In genomic region chr9:59407271-59407670, GRCm38 (mm10) we compare ENCODE assay signal across 23 mouse cellular contexts. TPM values are rescaled to one million over a fixed set of nuclear protein-coding genes. Genes with fewer than 3 reads are reported as not detected.
A peak's percentile ranks its signal among the peaks of the same experiment; 100 is the strongest.
DNase-seq lines count a peak whose midpoint lies in the region; ATAC-seq and TF ChIP-seq lines count a peak whose summit lies in the region.
"Had no signal": no experiment of that assay in that cellular context is flagged by ENCODE, and none has a peak within 500 bp of the region (broad histone marks: within the 10 kb centered on the region; RNA-seq: fewer than 3 reads in every experiment).

No protein-coding gene starts in this region.

- TF ChIP-seq RAD21 in CH12.LX (IDR thresholded peaks at IDR 0.05; ENCODE audit: low read depth, low read length): no peak

- H3K79me2 ChIP-seq in CH12.LX (replicated peaks; ENCODE audit: control insufficient read depth, extremely low read depth, insufficient read depth, poor library complexity, severe bottlenecking): peaks cover 1% of the 10 kb centered on the region; the same call in 1 of the 2 replicates

- no peak overlapping the region for H3K9ac ChIP-seq in CH12.LX (ENCODE audit: insufficient read depth, low read depth)
- H3K9ac ChIP-seq: embryonic facial prominence, embryonic 12.5 days; forebrain, embryonic 13.5 days; forebrain, embryonic 15.5 days; forebrain, postnatal 0 days had no signal

- WGBS in spleen, adult 2 months: 54% methylated on average over 1 of the region's 1 CpGs

- intact Hi-C loops in gastrocnemius, adult 2 months (cut with DNase I): no loop called here

- peak; percentile 46; the same call in 1 of the 2 replicates for ATAC-seq in neutrophil, adult 5-6 weeks (ENCODE audit: extremely low read depth, insufficient number of reproducible peaks, low FRiP score, poor library complexity, severe bottlenecking)
- ATAC-seq: activated CD4-positive, CD25-positive, alpha-beta regulatory T cell, adult 4 months; CD4-positive, CD25-positive, alpha-beta regulatory T cell, adult 4 months; forebrain, embryonic 13.5 days; forebrain, embryonic 15.5 days; forebrain, postnatal 0 days; Patski had no signal

- no peak overlapping the region for H3K4me3 ChIP-seq in spleen, adult 2 months (ENCODE audit: extremely low read depth, insufficient read depth, insufficient read length)
- H3K4me3 ChIP-seq in CH12.LX (replicated peaks in 1 of 3; ENCODE audit: low read depth in 2 of 3, low read length in 2 of 3, poor library complexity in 1 of 3): no peak overlapping the region
- no peak overlapping the region for H3K4me3 ChIP-seq in gastrocnemius, adult 2 months
- H3K4me3 ChIP-seq: embryonic facial prominence, embryonic 10.5 days; embryonic facial prominence, embryonic 12.5 days; forebrain, embryonic 13.5 days; forebrain, embryonic 15.5 days had no signal

- H3K27me3 ChIP-seq in spleen, adult 2 months (ENCODE audit: control insufficient read depth, insufficient read depth, low read length): no peaks in the 10 kb centered on the region
- H3K27me3 ChIP-seq in CH12.LX (replicated peaks): no peaks in the 10 kb centered on the region
- H3K27me3 ChIP-seq: embryonic facial prominence, embryonic 12.5 days; forebrain, embryonic 13.5 days; forebrain, embryonic 15.5 days; Patski had no signal

- dilution Hi-C loops in CH12.LX (cut with MboI; ENCODE audit: extremely low pct_ligation_motif_present, extremely low pct_unique_long_range_greater_than_20kb, low sequenced_read_pairs): no loop called here

- H3K4me2 ChIP-seq in CH12.LX (ENCODE audit: insufficient read depth, low read depth, poor library complexity, severe bottlenecking): no peak overlapping the region
- H3K4me2 ChIP-seq: embryonic facial prominence, embryonic 12.5 days; forebrain, embryonic 13.5 days; forebrain, embryonic 15.5 days had no signal

- in situ Hi-C loops in CH12.LX (cut with MboI; ENCODE audit: low pct_ligation_motif_present, low pct_unique_long_range_greater_than_20kb, low sequenced_read_pairs): no loop called here

- H3K36me3 ChIP-seq in spleen, adult 2 months (ENCODE audit: control insufficient read depth, insufficient read depth, low read length): peaks cover 20% of the 10 kb centered on the region
- peaks cover 32 to 74% of the 10 kb centered on the region in 2 experiments for H3K36me3 ChIP-seq in CH12.LX (replicated peaks in 1 of 2; ENCODE audit: control insufficient read depth in 1 of 2, insufficient read depth in 1 of 2, low read length in 1 of 2)

- TF ChIP-seq CTCF in spleen, adult 2 months (IDR thresholded peaks at IDR 0.05; ENCODE audit: extremely low read depth, insufficient read depth, insufficient read length, insufficient replicate concordance): no peak
- no peak for TF ChIP-seq CTCF in CH12.LX (conservative IDR thresholded peaks at IDR 0.05 in 1 of 2, IDR thresholded peaks at IDR 0.05 in 1 of 2; ENCODE audit: low read depth in 2 of 2, low read length in 2 of 2)
- TF ChIP-seq CTCF in gastrocnemius, adult 2 months (IDR thresholded peaks at IDR 0.05): no peak

- H3K9me3 ChIP-seq in CH12.LX (replicated peaks; ENCODE audit: low read length): no peaks in the 10 kb centered on the region
- H3K9me3 ChIP-seq: embryonic facial prominence, embryonic 10.5 days; embryonic facial prominence, embryonic 12.5 days; forebrain, embryonic 13.5 days; forebrain, embryonic 15.5 days had no signal

- TF ChIP-seq EP300 in CH12.LX (IDR thresholded peaks at IDR 0.05; ENCODE audit: low read length): no peak

- H3K27ac ChIP-seq in spleen, adult 2 months (ENCODE audit: insufficient read depth, low read length): no peak overlapping the region
- H3K27ac ChIP-seq in CH12.LX (ENCODE audit: insufficient read depth, low read depth): no peak overlapping the region
- no peak overlapping the region for H3K27ac ChIP-seq in gastrocnemius, adult 2 months
- H3K27ac ChIP-seq: embryonic facial prominence, embryonic 10.5 days; embryonic facial prominence, embryonic 12.5 days; forebrain, embryonic 13.5 days; forebrain, embryonic 15.5 days had no signal

- H3K4me1 ChIP-seq in spleen, adult 2 months (ENCODE audit: control insufficient read depth, insufficient read depth, insufficient read length): no peaks in the 10 kb centered on the region
- peaks cover 0 to 8% of the 10 kb centered on the region in 2 experiments; a peak in 2 of 4 replicates for H3K4me1 ChIP-seq in CH12.LX (ENCODE audit: control insufficient read depth in 1 of 2, insufficient read depth in 2 of 2)
- H3K4me1 ChIP-seq: embryonic facial prominence, embryonic 10.5 days; embryonic facial prominence, embryonic 12.5 days; forebrain, embryonic 13.5 days; forebrain, embryonic 15.5 days had no signal

- TF ChIP-seq POLR2A in spleen, adult 2 months (IDR thresholded peaks at IDR 0.05; ENCODE audit: low read depth, low read length): no peak
- no peak for TF ChIP-seq POLR2A in CH12.LX (IDR thresholded peaks at IDR 0.05; ENCODE audit: low read depth, low read length)

- peak; percentile 10 to 15 for DNase-seq in spleen, adult 2 months (ENCODE audit: low read depth in 1 of 2, low spot score in 2 of 2)
- DNase-seq in spleen, adult 12 weeks (ENCODE audit: low spot score): no peak
- peak; percentile 66 for DNase-seq in A20 (ENCODE audit: low read depth, low spot score)
- peak; percentile 45 for DNase-seq in CH12.LX (ENCODE audit: extremely low read depth)
- DNase-seq in adrenal gland, postnatal 36 days: no peak
- DNase-seq in gastrocnemius, adult 2 months: no peak
- no peak for DNase-seq in embryo, embryonic 10.5 days (ENCODE audit: low spot score)
- DNase-seq: adrenal gland, adult 8-10 months; adrenal gland, postnatal 14 days; cerebellum, adult 11-12 months; cerebellum, adult 8-10 months; cerebellum, adult 9-11 months; cerebellum, postnatal 14 days; cerebellum, postnatal 36 days; forebrain, postnatal 0 days had no signal

TF ChIP-seq in CH12.LX, 34 proteins besides CTCF, POLR2A, EP300 and RAD21:
- TF ChIP-seq USF1 (IDR thresholded peaks at IDR 0.05; ENCODE audit: low read depth, low read length): no peak

RNA-seq across cellular contexts. Expression of gene Bbs4, which starts 54.0 kb away (rescaled TPM):
- polyA plus RNA-seq in spleen, adult 2 months (2012; rRNA removed): 0.99 and 1.2 TPM in 2 replicates
- total RNA-seq in CH12.LX (2012; rRNA removed) (2.6 TPM in 2 replicates), CH12.LX (2014; rRNA removed) (4.5 and 6.7 TPM in 2 replicates)
- polyA plus RNA-seq in CH12.LX (2012; ENCODE audit: insufficient read length, low read depth): 3.8 and 4.0 TPM in 2 replicates
- 8.7 and 10.2 TPM in 2 replicates for total RNA-seq in neutrophil, adult 5-6 weeks (2017)
- 10 to 100 TPM in 1 of 2 experiments, 1 to 10 TPM in 1; 9.4 to 10.1 TPM for total RNA-seq in adrenal gland, postnatal 36 days (2021)
- 1 to 10 TPM; 4.6 to 4.7 TPM for total RNA-seq in gastrocnemius, adult 2 months (2021)

Comparison
In these comparisons a context has a peak if more than half of its experiments do, and no peak if none do; other contexts are left out.
1. DNase-seq: peak in spleen, adult 2 months (2 of 2), A20 (single experiment) and CH12.LX (single experiment); none in spleen, adult 12 weeks (single experiment), adrenal gland, postnatal 36 days (0 of 2), gastrocnemius, adult 2 months (single experiment) and embryo, embryonic 10.5 days (single experiment).